Mouse (Mus musculus): Measurements from ENCODE around the gene Mri1. TPM values are rescaled to one million over a fixed set of nuclear protein-coding genes. Genes with fewer than 3 reads are reported as not detected.

Mri1 gene
- polyA plus RNA-seq, 2 experiments = 17.2 to 27.1 TPM

GRCm38 (mm10) chr8:84233055-84233454 lies 24.1 kb downstream of the Mri1 start:
- Histone ChIP-seq H3K27me3 (ENCODE audit: control insufficient read depth, insufficient read depth, low read length) (no peaks in the 10 kb centered on the region), H3K27ac (no peak overlapping the region), H3K4me1 (replicated peaks; ENCODE audit: control insufficient read depth in 2 of 2, insufficient read depth in 2 of 2, low read length in 1 of 2) (peaks cover 2 to 4% of the 10 kb centered on the region in 2 experiments; a peak in 3 of 4 replicates), H3K36me3 (replicated peaks; ENCODE audit: control insufficient read depth, insufficient read depth, low read depth) (no peaks in the 10 kb centered on the region), H3K4me2 (ENCODE audit: low read depth) (no peak overlapping the region), H3K4me3 (ENCODE audit: insufficient read depth in 1 of 2, low read depth in 2 of 2, low read length in 2 of 2) (no peak overlapping the region), H3K9ac (replicated peaks) (no peak overlapping the region), H3K9me3 (ENCODE audit: control insufficient read depth, low read length) (no peaks in the 10 kb centered on the region)
- no peak for TF ChIP-seq CTCF (IDR thresholded peaks at IDR 0.05; ENCODE audit: low read depth)
- no peak for TF ChIP-seq EP300 (IDR thresholded peaks at IDR 0.05; ENCODE audit: low read depth)
- ATAC-seq (ENCODE audit: insufficient read depth) (no peak), DNase-seq (ENCODE audit: low read depth in 3 of 3, low spot score in 3 of 3) (no peak)
- WGBS (ENCODE audit: insufficient replicate concordance) = 59% methylated on average over 2 of the region's 2 CpGs

GRCm38 (mm10) chr8:84230735-84231134 lies 26.4 kb downstream of the Mri1 start:
- no peaks in the 10 kb centered on the region for H3K27me3 ChIP-seq (ENCODE audit: control insufficient read depth, insufficient read depth, low read length)
- no peak overlapping the region for H3K4me2 ChIP-seq (ENCODE audit: low read depth)
- H3K36me3 ChIP-seq (replicated peaks; ENCODE audit: control insufficient read depth, insufficient read depth, low read depth) = no peaks in the 10 kb centered on the region
- H3K27ac ChIP-seq = no peak overlapping the region
- H3K9ac ChIP-seq (replicated peaks) = no peak overlapping the region
- H3K9me3 ChIP-seq (ENCODE audit: control insufficient read depth, low read length) = no peaks in the 10 kb centered on the region
- no peak for TF ChIP-seq EP300 (IDR thresholded peaks at IDR 0.05; ENCODE audit: low read depth)
- TF ChIP-seq CTCF (IDR thresholded peaks at IDR 0.05; ENCODE audit: low read depth) = peak; percentile 57; the same call in 1 of the 2 replicates
- ATAC-seq (ENCODE audit: insufficient read depth) (no peak), DNase-seq (ENCODE audit: low read depth in 3 of 3, low spot score in 3 of 3) (no peak)
- H3K4me1 ChIP-seq (replicated peaks; ENCODE audit: control insufficient read depth in 2 of 2, insufficient read depth in 2 of 2, low read length in 1 of 2) = no peaks in the 10 kb centered on the region
- H3K4me3 ChIP-seq (ENCODE audit: insufficient read depth in 1 of 2, low read depth in 2 of 2, low read length in 2 of 2) = no peak overlapping the region
- WGBS (ENCODE audit: insufficient replicate concordance) = 61% methylated on average over 17 of the region's 17 CpGs

GRCm38 (mm10) chr8:84223322-84224029 lies 33.6 kb downstream of the Mri1 start:
- ATAC-seq (ENCODE audit: insufficient read depth) (no peak), DNase-seq (ENCODE audit: low read depth in 3 of 3, low spot score in 3 of 3) (no peak)
- 79% methylated on average over 21 of the region's 21 CpGs for WGBS (ENCODE audit: insufficient replicate concordance)
- TF ChIP-seq CTCF (IDR thresholded peaks at IDR 0.05; ENCODE audit: low read depth) = no peak
- TF ChIP-seq EP300 (IDR thresholded peaks at IDR 0.05; ENCODE audit: low read depth) = no peak
- Histone ChIP-seq H3K4me3 (ENCODE audit: insufficient read depth in 1 of 2, low read depth in 2 of 2, low read length in 2 of 2) (no peak overlapping the region), H3K27me3 (ENCODE audit: control insufficient read depth, insufficient read depth, low read length) (no peaks in the 10 kb centered on the region), H3K9ac (replicated peaks) (no peak overlapping the region), H3K9me3 (ENCODE audit: control insufficient read depth, low read length) (no peaks in the 10 kb centered on the region), H3K4me1 (replicated peaks; ENCODE audit: control insufficient read depth in 2 of 2, insufficient read depth in 2 of 2, low read length in 1 of 2) (no peaks in the 10 kb centered on the region), H3K27ac (no peak overlapping the region), H3K36me3 (replicated peaks; ENCODE audit: control insufficient read depth, insufficient read depth, low read depth) (no peaks in the 10 kb centered on the region), H3K4me2 (ENCODE audit: low read depth) (no peak overlapping the region)

GRCm38 (mm10) chr8:84222566-84223165 lies 34.5 kb downstream of the Mri1 start:
- no peak for DNase-seq (ENCODE audit: low read depth in 3 of 3, low spot score in 3 of 3)
- Histone ChIP-seq H3K27ac (no peak overlapping the region), H3K4me2 (ENCODE audit: low read depth) (no peak overlapping the region), H3K4me3 (ENCODE audit: insufficient read depth in 1 of 2, low read depth in 2 of 2, low read length in 2 of 2) (no peak overlapping the region), H3K9ac (replicated peaks) (no peak overlapping the region), H3K27me3 (ENCODE audit: control insufficient read depth, insufficient read depth, low read length) (no peaks in the 10 kb centered on the region), H3K36me3 (replicated peaks; ENCODE audit: control insufficient read depth, insufficient read depth, low read depth) (no peaks in the 10 kb centered on the region), H3K4me1 (replicated peaks; ENCODE audit: control insufficient read depth in 2 of 2, insufficient read depth in 2 of 2, low read length in 1 of 2) (no peaks in the 10 kb centered on the region), H3K9me3 (ENCODE audit: control insufficient read depth, low read length) (no peaks in the 10 kb centered on the region)
- ATAC-seq (ENCODE audit: insufficient read depth) = no peak; the same call in 1 of the 2 replicates
- WGBS (ENCODE audit: insufficient replicate concordance) = 52% methylated on average over 9 of the region's 9 CpGs
- no peak for TF ChIP-seq EP300 (IDR thresholded peaks at IDR 0.05; ENCODE audit: low read depth)
- TF ChIP-seq CTCF (IDR thresholded peaks at IDR 0.05; ENCODE audit: low read depth) = no peak

GRCm38 (mm10) chr8:84220105-84220504 lies 37.0 kb downstream of the Mri1 start:
- ATAC-seq (ENCODE audit: insufficient read depth) = no peak
- H3K4me2 ChIP-seq (ENCODE audit: low read depth) = no peak overlapping the region
- no peaks in the 10 kb centered on the region for H3K4me1 ChIP-seq (replicated peaks; ENCODE audit: control insufficient read depth in 2 of 2, insufficient read depth in 2 of 2, low read length in 1 of 2)
- H3K4me3 ChIP-seq (ENCODE audit: insufficient read depth in 1 of 2, low read depth in 2 of 2, low read length in 2 of 2) = no peak overlapping the region
- no peaks in the 10 kb centered on the region for H3K9me3 ChIP-seq (ENCODE audit: control insufficient read depth, low read length)
- no peak overlapping the region for H3K27ac ChIP-seq
- H3K9ac ChIP-seq (replicated peaks) = no peak overlapping the region
- no peak for TF ChIP-seq CTCF (IDR thresholded peaks at IDR 0.05; ENCODE audit: low read depth)
- TF ChIP-seq EP300 (IDR thresholded peaks at IDR 0.05; ENCODE audit: low read depth) = no peak
- 42% methylated on average over 7 of the region's 7 CpGs for WGBS (ENCODE audit: insufficient replicate concordance)
- H3K27me3 ChIP-seq (ENCODE audit: control insufficient read depth, insufficient read depth, low read length) = no peaks in the 10 kb centered on the region
- DNase-seq (ENCODE audit: low read depth in 3 of 3, low spot score in 3 of 3) = no peak
- no peaks in the 10 kb centered on the region for H3K36me3 ChIP-seq (replicated peaks; ENCODE audit: control insufficient read depth, insufficient read depth, low read depth)
